Mouse (Mus musculus) frontal cortex, postnatal 25 days (tissue): ENCODE results near the gene Tmem201.

ENCODE experiments used
- DNase-seq, 2 experiments: peaks; one replicate each; pipeline ENCODE4 v3.0.0; 2022; ENCODE audit warnings: low spot score in 2 of 2

Gene Tmem201

DNA sequence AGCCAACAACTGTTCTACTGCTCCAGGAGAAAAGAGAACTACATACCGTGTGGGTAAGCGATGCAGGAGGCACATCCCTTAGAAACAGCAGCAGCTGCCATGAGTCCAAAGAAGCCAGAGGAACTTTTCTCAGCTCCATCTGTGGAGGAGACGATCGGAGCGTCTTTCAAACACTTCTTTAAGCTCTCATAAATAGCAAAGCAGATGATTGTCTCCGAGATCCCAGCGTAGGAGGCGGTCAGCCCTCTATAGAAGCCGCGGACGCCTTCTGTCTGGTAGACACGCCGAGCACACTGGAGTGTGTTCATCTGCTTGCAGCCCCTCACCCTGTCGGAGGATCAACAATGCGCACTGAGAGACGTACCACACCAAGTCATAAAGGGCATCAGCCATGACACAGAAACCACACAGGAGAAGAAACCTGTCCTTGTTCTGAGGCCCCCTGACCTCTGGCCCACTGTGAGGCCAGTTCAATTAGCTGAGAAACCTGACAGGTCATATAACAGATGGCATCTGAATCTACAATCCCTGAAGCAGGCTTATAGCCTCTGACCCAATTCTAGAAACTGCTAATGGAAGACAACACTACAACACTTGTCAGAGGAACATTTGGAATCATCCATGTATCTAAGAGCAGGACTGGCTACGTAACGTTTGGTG lies 11.3 kb upstream of the Tmem201 start:
- DNase-seq = no peak

DNA sequence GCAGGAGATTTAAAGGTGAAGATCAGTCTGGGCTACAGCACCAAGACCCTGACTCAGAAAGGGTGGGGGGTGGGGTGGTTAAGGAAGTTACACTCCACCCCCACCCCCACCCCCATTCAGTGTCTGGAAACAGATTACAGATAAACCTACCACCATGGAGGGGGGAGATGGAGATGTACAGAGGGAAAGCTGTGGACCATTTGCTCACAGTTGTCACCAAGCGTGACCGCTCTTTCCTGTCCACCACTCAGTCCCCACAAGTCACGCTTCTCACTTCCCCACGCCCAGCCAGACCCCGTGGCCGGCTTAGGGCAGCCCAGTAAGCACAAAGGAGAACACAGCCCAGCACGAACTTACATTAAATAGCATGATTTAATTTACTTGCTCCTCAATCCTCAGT lies 6.3 kb upstream of the Tmem201 start:
- DNase-seq = no peak

DNA sequence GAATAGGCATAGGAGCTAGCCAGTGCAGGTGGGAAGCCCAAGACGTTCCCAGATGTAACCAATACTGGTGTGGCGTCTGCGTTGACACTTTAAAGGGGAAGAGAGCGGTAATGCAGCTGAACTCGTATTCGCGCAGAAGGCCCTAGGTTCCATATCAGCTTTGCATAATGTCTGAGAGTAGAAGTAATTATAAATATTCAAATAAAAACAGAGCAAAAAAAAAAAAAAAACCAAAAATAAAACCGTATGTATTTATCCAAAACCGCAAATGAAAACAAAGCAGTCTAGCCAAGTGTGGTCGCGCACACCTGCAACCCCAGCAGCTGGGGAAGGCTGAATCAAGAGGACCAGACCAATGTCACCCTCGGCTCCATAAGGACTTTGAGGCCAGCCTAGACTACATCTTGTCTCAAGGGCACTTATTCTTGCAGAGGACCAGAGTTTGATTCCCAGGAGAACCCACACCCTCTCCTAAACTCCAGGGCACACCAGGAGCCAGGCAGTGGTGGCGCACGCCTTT lies 4.2 kb upstream of the Tmem201 start:
- no peak for DNase-seq

- DNase-seq = no peak
These were observed 2.5 kb upstream of the Tmem201 start for GRCm38 (mm10) chr4:149740301-149740700.

DNA sequence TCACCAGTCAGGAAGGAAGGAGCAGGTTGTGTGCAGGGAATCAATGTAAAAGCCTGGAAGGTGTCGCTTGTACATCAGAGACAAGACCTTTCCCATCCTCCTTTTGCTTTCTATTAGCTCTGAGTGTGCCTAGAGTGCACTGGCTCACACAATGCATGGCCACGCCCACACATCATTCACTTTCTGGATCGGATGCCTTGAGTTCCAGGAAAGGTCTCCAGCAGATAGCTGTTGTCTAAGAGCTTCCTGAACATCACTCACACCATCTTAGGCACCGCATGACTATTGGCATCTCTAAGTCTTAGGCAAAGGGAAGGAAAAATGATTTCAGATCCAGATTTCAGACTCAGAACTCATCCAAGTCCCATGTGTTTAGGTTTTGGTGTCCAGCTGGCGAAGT lies 1.6 kb upstream of the Tmem201 start:
- no peak for DNase-seq

GRCm38 (mm10) chr4:149736581-149736980 lies 1.3 kb downstream of the Tmem201 start:
- DNase-seq = no peak

DNA sequence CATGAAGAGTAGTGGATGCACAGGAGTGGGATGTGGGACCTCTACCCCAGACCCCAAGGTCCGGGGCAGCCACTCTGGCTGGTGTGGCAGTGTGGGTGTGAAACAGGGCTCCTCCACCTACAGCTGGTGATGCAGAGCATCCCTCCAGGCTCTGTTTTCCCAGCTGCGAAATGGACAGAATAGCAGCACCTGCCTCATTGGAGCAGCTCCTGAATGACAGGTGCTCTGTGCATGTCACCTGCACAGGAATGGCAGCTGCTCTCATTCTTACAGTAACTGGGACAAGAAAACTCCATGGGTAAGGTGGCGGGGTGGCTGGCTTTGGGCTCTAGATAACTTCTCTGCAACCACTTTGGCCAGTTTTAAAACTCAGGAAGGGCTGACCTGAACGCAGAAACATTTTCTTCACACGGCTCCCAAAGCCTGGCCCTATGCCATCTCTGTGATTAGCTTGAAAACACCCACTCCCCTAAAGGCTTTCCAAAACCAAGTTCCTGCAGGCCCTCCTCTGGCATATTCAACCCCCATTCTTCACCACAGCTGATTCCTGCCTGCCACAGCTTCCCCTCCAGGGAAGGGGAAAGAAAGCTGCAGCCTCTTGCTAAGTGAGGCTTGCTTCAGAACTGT lies 2.1 kb downstream of the Tmem201 start:
- DNase-seq = no peak

- no peak for DNase-seq
These were observed 2.9 kb downstream of the Tmem201 start for GRCm38 (mm10) chr4:149734730-149735475.

DNA sequence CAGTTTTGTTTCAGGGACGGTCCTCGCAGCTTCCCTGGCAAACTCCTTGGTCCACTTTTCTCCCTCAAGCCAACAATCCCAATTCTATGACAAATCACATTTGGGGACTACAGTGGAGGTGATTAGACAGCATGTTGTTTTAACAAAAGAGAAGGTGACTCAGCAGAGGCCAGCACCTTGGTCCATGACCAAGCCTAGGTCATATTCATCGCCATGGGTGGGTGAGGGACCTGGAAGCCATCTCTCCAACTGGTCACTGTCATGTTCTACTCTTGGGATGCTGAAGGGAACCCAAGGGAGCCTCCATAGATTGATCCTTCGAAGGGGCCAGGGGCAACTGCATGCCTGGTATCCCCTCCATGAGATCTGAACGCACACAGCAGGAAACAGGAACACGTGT lies 3.6 kb downstream of the Tmem201 start:
- DNase-seq = no peak

GRCm38 (mm10) chr4:149733748-149734147 lies 4.1 kb downstream of the Tmem201 start:
- no peak for DNase-seq

DNA sequence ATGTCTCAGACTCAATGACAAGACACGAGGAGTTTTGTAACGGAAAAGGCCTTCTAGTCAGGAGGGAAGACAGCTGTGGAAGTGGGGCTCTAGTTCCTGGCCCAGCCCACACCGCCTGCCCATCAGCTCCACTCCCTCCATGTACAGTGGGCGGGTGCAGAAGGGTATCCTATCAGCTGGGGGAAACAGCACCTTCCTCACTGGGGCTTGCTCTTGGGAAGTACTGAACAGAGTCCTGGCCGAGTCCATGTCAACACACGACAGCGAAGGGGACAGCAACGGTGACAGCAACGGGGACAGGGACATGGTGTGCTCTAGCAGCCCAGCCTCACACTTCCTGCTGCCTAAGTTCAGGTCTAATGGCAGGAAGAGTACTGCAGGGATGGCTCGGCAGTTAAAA lies 5.0 kb downstream of the Tmem201 start:
- DNase-seq = no peak

DNA sequence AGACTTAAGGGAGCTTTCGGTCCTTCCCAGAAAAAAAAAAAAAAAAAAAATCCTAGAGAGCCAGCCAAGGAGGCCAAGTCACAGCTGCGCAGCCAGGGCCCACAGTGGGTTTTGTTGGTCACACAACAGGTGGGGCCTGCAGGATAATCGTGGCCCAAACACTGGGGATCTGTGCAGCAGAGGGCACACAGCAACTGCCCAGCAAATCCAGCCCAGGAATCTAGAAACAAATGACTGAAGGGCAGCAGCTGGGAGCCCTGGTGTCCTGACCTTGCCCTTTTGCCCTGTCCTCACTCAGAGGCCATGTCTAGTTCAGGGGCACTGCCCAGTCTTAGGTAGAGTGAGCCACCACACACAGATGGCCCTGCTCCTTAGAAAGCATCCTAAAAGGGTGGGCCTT lies 5.5 kb downstream of the Tmem201 start:
- DNase-seq = no peak

DNA sequence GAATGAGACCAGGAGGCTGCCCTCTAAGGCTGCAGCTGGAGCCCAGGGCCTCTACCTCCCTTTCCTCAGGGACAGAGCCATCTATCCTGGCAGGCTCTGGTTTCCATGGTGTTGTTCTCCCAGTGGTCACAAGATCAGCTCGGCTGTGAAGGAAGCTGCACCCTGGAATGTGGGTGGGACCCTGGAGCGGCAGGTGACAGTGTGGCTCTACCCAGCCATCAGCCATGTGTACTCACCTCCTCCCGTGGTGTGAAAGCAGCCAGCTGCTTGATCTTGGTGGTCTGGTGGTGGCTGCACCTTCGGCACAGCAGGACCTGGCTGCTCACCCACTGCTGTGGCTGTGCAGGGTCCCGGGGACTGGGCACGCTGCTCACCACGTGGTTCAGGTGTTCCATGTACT lies 7.0 kb downstream of the Tmem201 start:
- no peak for DNase-seq

DNA sequence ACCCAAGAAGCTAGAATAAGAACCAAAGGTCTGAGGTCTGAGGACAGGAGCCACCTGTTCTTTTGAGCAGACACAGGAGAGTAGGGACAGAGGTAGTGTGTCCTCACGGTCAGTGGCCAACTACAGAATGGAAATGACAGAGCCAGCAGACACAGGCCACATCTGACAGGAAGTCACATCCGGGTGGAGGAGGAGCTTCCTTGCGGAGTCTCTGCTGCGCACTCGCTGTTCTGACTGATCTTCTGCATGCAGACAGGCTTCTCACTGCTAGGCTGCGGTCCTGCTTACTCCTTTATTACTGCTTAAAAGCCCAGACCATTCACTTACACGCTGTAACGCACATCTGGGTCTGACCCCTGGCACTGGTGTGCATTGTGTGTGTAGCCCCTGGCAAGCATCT lies 9.0 kb downstream of the Tmem201 start:
- no peak for DNase-seq

GRCm38 (mm10) chr4:149727636-149728035 lies 10.2 kb downstream of the Tmem201 start:
- DNase-seq = no peak

DNA sequence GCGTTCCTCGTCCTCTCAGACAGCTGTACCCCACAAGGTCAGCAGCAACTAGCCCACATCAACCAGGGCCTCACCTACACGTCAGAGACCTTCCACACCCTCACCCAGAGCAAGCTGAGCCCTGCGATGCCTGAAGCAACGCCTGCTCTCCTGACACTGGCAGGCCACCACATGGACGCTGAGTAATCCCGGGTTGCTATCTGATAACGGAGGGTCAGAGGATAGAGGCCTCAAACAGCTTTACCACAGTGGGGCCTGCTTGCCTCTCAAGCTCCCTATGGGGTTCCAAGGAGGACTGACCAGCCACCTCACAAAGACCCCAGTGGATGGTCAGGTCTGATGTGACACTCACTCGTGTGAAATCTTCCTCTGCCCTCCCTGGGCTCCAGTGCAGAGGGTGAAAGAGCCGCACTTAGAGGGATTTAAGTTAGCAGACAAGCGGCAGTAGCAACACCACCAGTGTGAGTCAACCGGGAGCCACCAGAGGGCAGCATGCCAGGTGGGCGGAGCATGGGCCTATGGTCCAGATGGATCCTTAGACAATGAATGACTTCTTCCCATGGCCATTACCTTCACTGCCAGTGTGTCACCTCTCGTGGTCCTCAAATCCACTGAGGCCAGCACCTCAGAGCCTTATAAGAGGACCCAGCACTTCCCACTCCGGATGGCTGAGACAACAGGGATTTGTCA lies 12.0 kb downstream of the Tmem201 start:
- peak in 1 of 2 experiments; percentile 56 for DNase-seq

- no peak for DNase-seq
These were observed 12.9 kb downstream of the Tmem201 start for GRCm38 (mm10) chr4:149724916-149725470.

GRCm38 (mm10) chr4:149723855-149724731 lies 13.8 kb downstream of the Tmem201 start:
- DNase-seq = no peak

DNA sequence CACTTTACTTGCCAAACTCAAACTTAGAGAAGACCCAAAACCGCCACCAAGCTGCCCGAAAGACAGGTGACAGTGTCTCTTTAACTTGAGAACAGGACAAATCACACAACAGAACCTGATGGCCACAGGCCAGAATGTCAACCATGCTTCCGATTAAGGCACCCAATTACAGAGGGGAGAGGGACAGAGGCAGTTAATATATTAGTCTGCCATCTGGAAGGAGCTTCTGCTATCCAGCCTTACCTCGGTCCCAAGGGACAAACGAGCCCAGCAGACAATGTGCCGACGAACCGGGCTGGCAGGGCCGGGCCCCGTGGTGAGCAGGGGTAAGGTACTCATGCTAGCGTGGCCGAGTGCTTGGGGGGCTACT lies 14.8 kb downstream of the Tmem201 start:
- no peak for DNase-seq

DNA sequence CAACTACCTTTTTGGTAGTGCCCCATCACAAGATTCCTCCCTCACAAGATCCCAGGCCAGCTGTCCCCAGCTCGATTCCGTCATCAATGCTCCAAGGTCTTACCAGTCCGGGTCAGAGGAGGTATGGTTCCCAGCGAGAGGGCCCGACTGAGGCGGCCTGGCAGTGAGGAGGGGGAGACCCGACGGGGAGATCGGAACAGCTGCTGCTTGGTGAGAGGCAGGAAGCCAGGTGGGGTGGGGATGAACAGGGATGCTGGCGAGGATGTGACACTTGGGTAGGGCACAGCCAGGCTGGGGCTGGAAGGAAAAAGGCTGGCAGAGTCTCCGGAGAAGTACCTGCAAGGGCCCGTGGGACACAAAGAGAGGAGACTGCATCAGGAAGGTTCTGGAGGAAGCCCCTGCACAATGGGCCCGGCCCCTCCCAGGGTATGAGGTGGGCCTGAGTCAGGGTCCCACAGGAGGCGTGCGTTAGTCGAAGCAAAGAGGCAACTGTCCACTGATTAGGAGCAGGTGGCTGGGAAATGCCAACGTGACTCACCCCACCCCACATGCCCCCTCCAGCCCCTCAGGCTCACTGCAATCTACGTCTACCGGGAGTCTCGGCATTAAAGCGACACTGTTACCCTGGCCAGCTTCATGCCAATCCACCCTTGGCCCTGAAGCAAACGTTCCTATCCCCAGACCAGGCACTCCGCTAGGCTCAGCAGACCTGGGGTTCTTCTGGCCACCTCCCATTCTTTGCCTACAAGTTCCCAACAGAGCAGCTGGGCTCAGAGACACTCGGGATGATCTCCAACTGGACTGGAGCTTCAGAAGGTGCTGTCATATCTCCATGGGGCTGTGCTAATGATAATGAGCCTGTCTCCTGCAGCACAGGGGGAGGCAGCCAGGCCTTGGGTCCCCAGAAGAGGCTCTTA lies 15.5 kb downstream of the Tmem201 start:
- no peak for DNase-seq
